Mouse (Mus musculus) kidney, postnatal 0 days (tissue): ENCODE measurements around the gene Mtfmt. TPM values are rescaled to one million over a fixed set of nuclear protein-coding genes. Genes with fewer than 3 reads are reported as not detected.

ENCODE experiments used
- ATAC-seq: fragments of 200-750 bp; cut with Nextera tagmentation; replicated peaks from 2 replicates; pipeline ENCODE4 v1.8.0; 2017; ENCODE audit warnings: low read depth, moderate number of reproducible peaks, moderate TSS enrichment, moderate library complexity; ENCODE audit not compliant: low FRiP score
- DNase-seq: peaks from one replicate; pipeline ENCODE4 v3.0.0-alpha.2; 2016; ENCODE audit warnings: low spot score
- H3K27ac ChIP-seq: fragments of 300-500 bp; sonication (generic); 2 replicates; pipeline ENCODE4 v1.5.1; 2014; ENCODE audit warnings: mild to moderate bottlenecking
- H3K27me3 ChIP-seq: fragments of 300-500 bp; sonication (generic); 2 replicates; pipeline ENCODE4 v1.6.1; 2014; ENCODE audit warnings: low read length, mixed read lengths; ENCODE audit not compliant: insufficient read depth
- H3K36me3 ChIP-seq: fragments of 300-500 bp; sonication (generic); 2 replicates; pipeline ENCODE4 v1.6.1; 2014; ENCODE audit warnings: low read length, mixed read lengths; ENCODE audit not compliant: insufficient read depth
- H3K4me1 ChIP-seq: fragments of 300-500 bp; sonication (generic); replicated peaks from 2 replicates; pipeline ENCODE4 v1.6.1; 2014; ENCODE audit warnings: antibody characterized with exemption, low read length, mixed read lengths; ENCODE audit not compliant: insufficient read depth
- H3K4me2 ChIP-seq: fragments of 300-500 bp; sonication (generic); 2 replicates; pipeline ENCODE4 v1.6.1; 2014; ENCODE audit warnings: mild to moderate bottlenecking, low read length, moderate library complexity, mixed read lengths
- H3K4me3 ChIP-seq: fragments of 300-500 bp; sonication (generic); replicated peaks from 2 replicates; pipeline ENCODE4 v1.5.1; 2014; ENCODE audit warnings: low read depth, low read length
- H3K9ac ChIP-seq: fragments of 300-500 bp; sonication (generic); 2 replicates; pipeline ENCODE4 v1.6.1; 2014; ENCODE audit warnings: low read depth, low read length
- H3K9me3 ChIP-seq: fragments of 300-500 bp; sonication (generic); replicated peaks from 2 replicates; pipeline ENCODE4 v1.6.1; 2016; ENCODE audit warnings: low read length, inconsistent platforms, mixed read lengths
- CTCF ChIP-seq: IDR thresholded peaks from 2 replicates; pipeline ENCODE4 v1.5.1; 2016; ENCODE audit warnings: antibody characterized with exemption, low read depth, mild to moderate bottlenecking, moderate library complexity
- WGBS: fragments of 180-500 bp; shearing (Covaris S2); extraction: QIAGEN DNeasy Blood & Tissue Kit; methylation state at CpG from one replicate; pipeline ENCODE4 v1.1.7; 2014; 5-methylcytosine and 5-hydroxymethylcytosine counted together
- polyA plus RNA-seq: library from polyadenylated mRNA; unstranded; fragments of >200 nt; fragmentation: Nextera tagmentation; extraction: Ambion mirVana; gene quantifications from 2 replicates; pipeline ENCODE4 v1.2.1, GENCODE M21; 2015

The Mtfmt gene
- polyA plus RNA-seq, 1 experiment from 2014 or later = 19.2 TPM

DNA sequence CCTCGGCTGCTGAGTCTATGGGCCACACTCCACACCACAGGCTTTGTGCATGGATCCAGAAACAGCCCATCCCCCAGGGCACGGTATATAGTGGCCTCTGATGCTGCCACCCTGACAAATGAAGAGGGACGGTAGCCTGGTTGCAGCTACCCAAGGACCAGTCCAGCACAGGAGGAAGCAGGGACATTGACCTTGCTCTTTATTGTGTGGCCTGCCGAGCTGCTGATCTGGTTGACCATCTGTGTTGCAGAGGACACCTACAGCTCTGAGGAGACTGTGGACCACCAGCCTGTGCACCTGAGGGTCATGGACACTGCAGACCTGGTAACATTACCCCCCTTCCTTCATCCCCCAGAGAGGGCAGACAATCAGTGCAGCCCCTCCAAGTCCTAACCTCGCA, 28.3 kb upstream of the Mtfmt start:
- DNase-seq (no peak), ATAC-seq (no peak)
- H3K9ac ChIP-seq = no peak overlapping the region
- TF ChIP-seq CTCF = no peak
- H3K9me3 ChIP-seq = no peaks in the 10 kb centered on the region
- no peak overlapping the region for H3K4me3 ChIP-seq
- no peaks in the 10 kb centered on the region for H3K36me3 ChIP-seq
- no peak overlapping the region for H3K27ac ChIP-seq
- no peak overlapping the region for H3K4me2 ChIP-seq
- no peaks in the 10 kb centered on the region for H3K4me1 ChIP-seq
- no peaks in the 10 kb centered on the region for H3K27me3 ChIP-seq
- 74% methylated on average over 5 of the region's 5 CpGs for WGBS

DNA sequence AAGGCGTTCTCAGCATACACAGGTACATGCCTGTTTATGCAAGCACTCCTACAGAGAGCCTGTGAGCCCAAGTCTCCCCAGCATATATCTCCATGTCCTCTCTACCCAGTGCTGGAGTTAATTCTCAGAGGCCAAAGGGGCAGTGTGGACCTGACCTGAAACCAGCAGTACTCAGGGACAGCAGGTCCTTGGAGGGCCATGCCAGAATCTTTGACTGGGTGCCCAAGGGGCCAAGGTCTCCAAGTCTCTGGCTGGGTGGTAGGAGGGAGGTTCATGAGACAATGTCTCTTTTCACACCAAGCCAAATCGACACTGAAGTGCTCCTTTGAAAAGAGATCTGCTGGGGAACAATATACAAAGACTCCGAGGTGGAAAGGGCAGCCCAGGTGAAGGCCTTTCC, 27.7 kb upstream of the Mtfmt start:
- ATAC-seq = no peak

DNA sequence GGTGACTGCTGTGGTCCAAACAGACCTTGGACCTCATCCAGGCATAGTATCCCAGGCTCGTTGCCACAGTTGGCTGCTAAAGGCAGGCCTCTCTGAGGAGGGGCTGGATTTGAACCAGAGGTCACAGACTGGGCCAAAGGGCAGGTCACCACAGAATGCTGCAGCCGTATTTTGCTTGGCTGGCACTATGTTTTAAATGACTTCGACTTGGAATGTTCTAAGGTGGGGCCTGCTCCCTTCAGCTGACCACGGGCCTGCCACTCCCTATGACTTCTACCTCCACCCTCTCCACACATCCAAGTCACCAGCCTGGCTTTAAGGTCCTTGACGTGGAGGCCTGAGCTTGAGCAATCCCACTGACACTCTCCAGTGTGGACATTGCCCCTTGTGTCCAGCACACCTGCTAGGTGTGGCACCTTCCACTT, 26.7 kb upstream of the Mtfmt start:
- Histone ChIP-seq H3K27me3 (no peaks in the 10 kb centered on the region), H3K4me2 (no peak overlapping the region), H3K36me3 (no peaks in the 10 kb centered on the region), H3K4me3 (no peak overlapping the region), H3K4me1 (no peaks in the 10 kb centered on the region), H3K27ac (no peak overlapping the region), H3K9me3 (no peaks in the 10 kb centered on the region), H3K9ac (no peak overlapping the region)
- ATAC-seq (peak; percentile 74), DNase-seq (no peak)
- TF ChIP-seq CTCF = no peak
- 45% methylated on average over 5 of the region's 5 CpGs for WGBS

More for the DNA sequence above, 27.7 kb upstream of the Mtfmt start:
- H3K4me3 ChIP-seq = no peak overlapping the region
- DNase-seq = no peak
- no peak overlapping the region for H3K9ac ChIP-seq
- no peak overlapping the region for H3K27ac ChIP-seq
- no peaks in the 10 kb centered on the region for H3K9me3 ChIP-seq
- no peaks in the 10 kb centered on the region for H3K36me3 ChIP-seq
- no peaks in the 10 kb centered on the region for H3K27me3 ChIP-seq
- WGBS = 64% methylated on average over 3 of the region's 3 CpGs
- H3K4me2 ChIP-seq = no peak overlapping the region
- no peak for TF ChIP-seq CTCF
- no peaks in the 10 kb centered on the region for H3K4me1 ChIP-seq

DNA sequence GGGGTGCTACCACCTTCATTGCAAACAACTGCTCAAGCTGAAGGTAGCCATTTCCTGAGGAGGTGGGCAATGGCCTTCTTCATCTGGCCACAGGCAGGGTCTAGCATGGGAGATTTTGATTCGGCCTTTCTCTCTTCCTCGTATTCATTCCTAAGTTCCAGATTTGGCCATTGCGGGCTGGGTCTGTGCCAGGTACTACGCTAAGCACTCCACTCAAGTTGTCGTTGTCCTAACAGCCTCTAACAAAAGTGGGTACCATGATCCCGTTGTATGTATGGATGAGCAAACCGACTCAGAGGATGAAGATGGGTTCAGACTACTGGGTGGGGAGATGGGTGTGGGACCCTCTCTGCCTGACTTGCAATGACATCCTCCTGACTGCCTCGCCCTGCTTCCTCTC, 25.2 kb upstream of the Mtfmt start:
- ATAC-seq (no peak), DNase-seq (no peak)
- Histone ChIP-seq H3K4me1 (no peaks in the 10 kb centered on the region), H3K27ac (no peak overlapping the region), H3K9me3 (no peaks in the 10 kb centered on the region), H3K36me3 (no peaks in the 10 kb centered on the region), H3K4me2 (no peak overlapping the region), H3K9ac (no peak overlapping the region), H3K27me3 (no peaks in the 10 kb centered on the region), H3K4me3 (no peak overlapping the region)
- 91% methylated on average over 8 of the region's 8 CpGs for WGBS
- no peak for TF ChIP-seq CTCF

DNA sequence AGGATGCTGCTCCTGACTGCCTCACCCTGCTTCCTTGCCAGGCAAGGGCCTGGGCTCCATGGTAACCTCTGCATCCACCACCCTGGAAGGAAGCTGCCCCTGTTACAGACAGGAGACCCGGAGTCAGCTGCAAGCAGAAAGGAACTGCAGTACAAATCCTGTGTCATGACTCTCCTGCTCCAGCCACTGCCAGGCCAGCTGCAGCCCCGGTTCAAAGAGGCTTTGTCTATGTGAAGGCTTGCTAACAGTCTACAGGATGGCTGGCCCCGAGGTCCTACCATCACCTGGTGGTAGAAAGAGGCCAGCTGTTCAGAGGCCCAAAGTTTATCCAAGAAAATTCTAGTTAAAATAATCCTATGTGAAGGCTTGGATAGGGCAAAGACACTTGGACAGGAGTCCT, 24.3 kb upstream of the Mtfmt start:
- 71% methylated on average over 3 of the region's 3 CpGs for whole genome bisulfite sequencing
- Histone ChIP-seq H3K9me3 (no peaks in the 10 kb centered on the region), H3K9ac (no peak overlapping the region), H3K4me2 (no peak overlapping the region), H3K4me3 (no peak overlapping the region), H3K36me3 (no peaks in the 10 kb centered on the region), H3K27me3 (no peaks in the 10 kb centered on the region), H3K4me1 (no peaks in the 10 kb centered on the region), H3K27ac (no peak overlapping the region)
- DNase-seq (no peak), ATAC-seq (no peak)
- TF ChIP-seq CTCF = no peak

DNA sequence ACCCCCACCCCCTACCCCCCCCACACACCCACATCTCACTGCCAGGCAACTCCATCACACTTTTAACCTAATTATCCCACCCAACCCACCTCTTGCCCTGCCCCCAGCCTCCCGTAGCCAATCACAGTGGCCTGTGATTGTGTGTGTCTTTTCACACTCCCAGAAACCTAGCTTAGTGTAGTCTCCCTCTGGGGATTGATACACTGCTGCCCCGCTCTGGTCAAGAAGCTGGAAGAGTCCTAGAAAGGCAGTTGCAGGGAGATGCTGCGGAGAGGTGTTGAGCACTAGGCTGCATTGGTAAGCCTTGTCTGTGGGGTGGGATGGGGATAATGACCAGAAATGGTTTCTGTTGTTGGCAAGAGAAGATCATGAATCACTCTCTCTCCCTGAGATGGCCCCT, 17.8 kb upstream of the Mtfmt start:
- Histone ChIP-seq H3K4me2 (no peak overlapping the region), H3K9me3 (no peaks in the 10 kb centered on the region), H3K4me3 (no peak overlapping the region), H3K27me3 (no peaks in the 10 kb centered on the region), H3K9ac (no peak overlapping the region), H3K4me1 (no peaks in the 10 kb centered on the region), H3K36me3 (no peaks in the 10 kb centered on the region), H3K27ac (no peak overlapping the region)
- peak; percentile 43; the same call in 1 of the 2 replicates for TF ChIP-seq CTCF
- ATAC-seq (no peak), DNase-seq (no peak)
- WGBS = 24% methylated on average over 3 of the region's 3 CpGs

DNA sequence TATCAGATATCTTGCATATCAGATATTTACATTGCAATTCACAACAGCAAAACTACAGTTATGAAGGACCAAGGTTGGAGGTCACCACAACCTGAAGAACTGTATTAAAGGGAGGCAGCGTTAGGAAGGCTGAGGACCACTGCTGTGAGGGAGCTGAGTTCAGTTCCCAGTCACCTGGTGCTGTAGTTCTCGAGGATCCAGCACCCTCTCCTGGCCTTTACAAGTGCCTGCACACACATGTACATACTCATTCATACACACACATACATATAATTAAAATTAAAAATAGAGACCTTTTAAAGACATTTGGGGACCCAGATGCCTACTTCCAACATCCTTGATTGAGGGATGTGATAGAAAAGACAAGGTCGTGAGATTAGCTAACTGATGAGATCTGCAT, 15.9 kb upstream of the Mtfmt start:
- Histone ChIP-seq H3K9ac (no peak overlapping the region), H3K4me2 (no peak overlapping the region), H3K4me3 (no peak overlapping the region), H3K27me3 (no peaks in the 10 kb centered on the region), H3K4me1 (no peaks in the 10 kb centered on the region), H3K36me3 (no peaks in the 10 kb centered on the region), H3K27ac (no peak overlapping the region), H3K9me3 (no peaks in the 10 kb centered on the region)
- 73% methylated on average over 3 of the region's 3 CpGs for WGBS
- DNase-seq = no peak
- TF ChIP-seq CTCF = peak; percentile 28; the same call in 1 of the 2 replicates
- ATAC-seq = no peak
